Mouse (Mus musculus) limb, embryonic 14.5 days (tissue): ENCODE measurements at regions not wholly inside any gene's neighbourhood (a gene's known extent, or its start where the extent isn't known, plus 50 kb on each side); places are given as distances from the start of the nearest gene placed in this dataset.

Source experiments
- ATAC-seq: fragments of 200-750 bp; cut with Nextera tagmentation; 2 replicates; pipeline ENCODE4 v1.8.0; 2017; ENCODE audit warnings: low read depth, moderate number of reproducible peaks, moderate TSS enrichment; ENCODE audit not compliant: low FRiP score
- DNase-seq: peaks from one replicate; pipeline ENCODE4 v3.0.0-alpha.2; 2015; ENCODE audit warnings: low spot score
- H3K27ac ChIP-seq: fragments of 300-500 bp; sonication (generic); replicated peaks from 2 replicates; pipeline ENCODE4 v1.5.1; 2014; ENCODE audit warnings: low read depth, mild to moderate bottlenecking, low read length, moderate library complexity, mixed read lengths
- H3K27me3 ChIP-seq: fragments of 300-500 bp; sonication (generic); 2 replicates; pipeline ENCODE4 v1.6.1; 2014; ENCODE audit warnings: low read length, mixed read lengths; ENCODE audit not compliant: control insufficient read depth, insufficient read depth
- H3K36me3 ChIP-seq: fragments of 300-500 bp; sonication (generic); 2 replicates; pipeline ENCODE4 v1.6.1; 2014; ENCODE audit warnings: mild to moderate bottlenecking, low read length, moderate library complexity, mixed read lengths; ENCODE audit not compliant: control insufficient read depth, insufficient read depth
- H3K4me1 ChIP-seq: fragments of 300-500 bp; sonication (generic); 2 replicates; pipeline ENCODE4 v1.6.1; 2014; ENCODE audit warnings: antibody characterized with exemption, low read length, mixed read lengths; ENCODE audit not compliant: control insufficient read depth, insufficient read depth
- H3K4me2 ChIP-seq: fragments of 300-500 bp; sonication (generic); replicated peaks from 2 replicates; pipeline ENCODE4 v1.6.1; 2014; ENCODE audit warnings: low read depth, mild to moderate bottlenecking, low read length, moderate library complexity; ENCODE audit not compliant: severe bottlenecking
- H3K4me3 ChIP-seq: fragments of 300-500 bp; sonication (generic); replicated peaks from 2 replicates; pipeline ENCODE4 v1.5.1; 2014; ENCODE audit warnings: low read length
- H3K9ac ChIP-seq: fragments of 300-500 bp; sonication (generic); 2 replicates; pipeline ENCODE4 v1.6.1; 2014; ENCODE audit warnings: mild to moderate bottlenecking, low read depth, low read length, moderate library complexity; ENCODE audit not compliant: severe bottlenecking
- H3K9me3 ChIP-seq: fragments of 300-500 bp; sonication (generic); 2 replicates; pipeline ENCODE4 v1.6.1; 2016; ENCODE audit warnings: low read length; ENCODE audit not compliant: control insufficient read depth
- POLR2A ChIP-seq: fragments of 200-500 bp; IDR thresholded peaks from 2 replicates; pipeline ENCODE4 v1.8.0; 2012; ENCODE audit warnings: inconsistent platforms, mild to moderate bottlenecking, moderate library complexity, borderline replicate concordance; ENCODE audit not compliant: insufficient read depth, insufficient read length; ENCODE audit errors: extremely low read depth
- WGBS: fragments of 180-500 bp; shearing (Covaris S2); extraction: QIAGEN DNeasy Blood & Tissue Kit; methylation state at CpG from one replicate; pipeline ENCODE4 v1.1.7; 2014; 5-methylcytosine and 5-hydroxymethylcytosine counted together

DNA sequence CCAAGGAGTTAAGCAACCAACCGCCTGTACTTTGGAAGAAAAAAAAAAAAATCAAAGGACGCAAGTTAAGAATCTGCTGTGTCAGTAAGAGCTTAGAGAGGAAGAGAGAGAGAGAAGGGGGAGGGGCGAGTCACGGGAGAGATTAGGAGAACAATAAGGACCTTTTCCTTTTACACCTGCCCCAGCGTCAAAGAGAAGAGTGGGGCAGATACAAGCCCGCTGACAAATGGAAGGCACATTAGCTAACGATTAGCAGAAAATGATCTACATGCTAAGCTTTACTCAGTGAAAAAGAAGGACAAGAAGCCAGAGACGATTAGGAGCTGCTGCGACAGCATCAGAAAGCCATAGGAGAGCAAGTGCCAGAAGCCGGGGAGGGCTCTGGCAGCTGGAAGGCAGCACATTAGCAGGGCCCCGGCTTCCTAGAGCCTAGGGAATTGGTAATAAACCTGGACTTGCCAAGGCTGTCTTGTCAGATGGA is 157.8 kb upstream of the Fam78b start:
- H3K4me2 ChIP-seq: peak overlapping the region; percentile 9; the same call in 1 of the 2 replicates
- ATAC-seq: no peak
- no peaks in the 10 kb centered on the region for H3K27me3 ChIP-seq
- no peak for DNase-seq
- H3K27ac ChIP-seq: no peak overlapping the region
- TF ChIP-seq POLR2A: no peak
- no peaks in the 10 kb centered on the region for H3K36me3 ChIP-seq
- H3K4me1 ChIP-seq: no peaks in the 10 kb centered on the region
- WGBS: under 1% methylated on average over 11 of the region's 11 CpGs
- no peak overlapping the region for H3K4me3 ChIP-seq
- H3K9me3 ChIP-seq: no peaks in the 10 kb centered on the region
- no peak overlapping the region for H3K9ac ChIP-seq

GRCm38 (mm10) chr1:166846566-166846965 is 154.7 kb upstream of the Fam78b start:
- Histone ChIP-seq H3K27ac (no peak overlapping the region), H3K4me1 (no peaks in the 10 kb centered on the region), H3K27me3 (no peaks in the 10 kb centered on the region), H3K9ac (no peak overlapping the region), H3K36me3 (no peaks in the 10 kb centered on the region), H3K4me3 (no peak overlapping the region), H3K4me2 (no peak overlapping the region), H3K9me3 (no peaks in the 10 kb centered on the region)
- DNase-seq: no peak
- TF ChIP-seq POLR2A: no peak
- no peak for ATAC-seq
- 91% methylated on average over 5 of the region's 5 CpGs for WGBS

DNA sequence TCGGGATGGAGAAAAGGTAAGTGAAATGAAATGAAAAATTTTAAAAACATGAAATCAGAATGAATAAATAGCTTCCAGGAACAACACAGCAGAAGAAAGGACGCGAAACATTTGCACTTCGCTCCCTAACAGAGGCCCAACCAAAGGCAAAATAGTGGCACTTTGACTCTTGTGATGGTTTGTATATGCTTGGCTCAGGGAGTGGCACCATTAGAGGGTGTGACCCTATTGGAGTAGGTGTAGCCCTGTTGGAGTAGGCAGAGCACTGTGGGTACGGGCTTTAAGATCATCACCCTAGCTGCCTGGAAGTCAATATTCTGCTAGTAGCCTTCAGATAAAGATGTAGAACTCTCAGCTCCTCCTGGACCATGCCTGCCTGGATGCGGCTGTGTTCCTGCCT is 154.0 kb upstream of the Fam78b start:
- DNase-seq (no peak), ATAC-seq (no peak)
- Histone ChIP-seq H3K9ac (no peak overlapping the region), H3K4me1 (no peaks in the 10 kb centered on the region), H3K27ac (no peak overlapping the region), H3K27me3 (no peaks in the 10 kb centered on the region), H3K4me3 (no peak overlapping the region), H3K4me2 (no peak overlapping the region), H3K9me3 (no peaks in the 10 kb centered on the region), H3K36me3 (no peaks in the 10 kb centered on the region)
- 91% methylated on average over 6 of the region's 6 CpGs for WGBS
- TF ChIP-seq POLR2A: no peak

DNA sequence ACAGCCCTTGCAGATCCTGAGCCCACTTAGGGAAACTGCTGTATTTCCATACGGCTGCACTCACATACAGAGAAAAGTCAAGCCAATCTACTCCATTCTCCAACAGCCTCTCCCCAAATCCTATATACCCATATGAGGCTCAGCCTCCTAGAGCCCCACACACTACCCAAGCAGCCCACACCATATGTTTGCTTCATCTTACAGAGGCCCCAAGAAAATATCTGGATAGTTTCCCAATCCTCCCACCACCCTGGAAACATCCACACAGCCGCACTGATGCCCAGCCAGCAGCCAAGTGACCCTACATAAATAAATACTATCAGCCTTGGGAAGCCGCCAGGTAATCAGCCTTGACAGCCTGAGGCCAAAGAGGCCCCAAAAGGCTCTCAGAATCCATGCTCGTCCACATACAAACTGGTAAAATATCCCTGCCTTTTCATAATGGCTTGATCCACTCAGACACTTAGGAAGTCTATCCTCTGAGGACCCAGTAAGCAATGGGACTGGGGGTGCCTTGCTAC is 153.1 kb upstream of the Fam78b start:
- Histone ChIP-seq H3K27ac (no peak overlapping the region), H3K36me3 (no peaks in the 10 kb centered on the region), H3K4me2 (no peak overlapping the region), H3K4me3 (no peak overlapping the region), H3K9me3 (no peaks in the 10 kb centered on the region), H3K9ac (no peak overlapping the region), H3K27me3 (no peaks in the 10 kb centered on the region), H3K4me1 (no peaks in the 10 kb centered on the region)
- no peak for DNase-seq
- no peak for TF ChIP-seq POLR2A
- WGBS: 61% methylated on average over 4 of the region's 4 CpGs
- ATAC-seq: no peak

DNA sequence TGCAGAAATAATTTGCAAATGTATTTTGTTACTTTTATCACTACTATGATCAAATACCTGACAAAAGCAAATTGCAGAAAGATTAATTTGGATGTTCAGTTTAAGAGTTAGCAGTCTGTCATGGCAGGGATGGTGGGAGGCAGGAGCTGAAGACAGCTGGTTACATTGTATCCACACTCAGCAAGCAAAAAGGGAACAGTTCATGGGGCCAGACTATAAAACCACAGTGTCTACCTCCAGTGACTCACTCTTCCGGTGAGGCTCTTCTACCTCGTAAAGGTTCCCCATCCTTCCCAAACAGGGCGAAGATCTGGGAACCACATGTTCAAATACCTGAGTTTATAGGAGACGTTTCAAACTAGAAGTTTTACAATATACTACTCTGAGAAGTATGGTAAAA is 145.2 kb upstream of the Fam78b start:
- no peaks in the 10 kb centered on the region for H3K36me3 ChIP-seq
- no peaks in the 10 kb centered on the region for H3K9me3 ChIP-seq
- no peak for DNase-seq
- no peaks in the 10 kb centered on the region for H3K27me3 ChIP-seq
- H3K9ac ChIP-seq: no peak overlapping the region
- no peak for TF ChIP-seq POLR2A
- H3K4me1 ChIP-seq: no peaks in the 10 kb centered on the region
- H3K27ac ChIP-seq: no peak overlapping the region
- no peak for ATAC-seq
- WGBS: 58% methylated on average over 4 of the region's 4 CpGs
- no peak overlapping the region for H3K4me2 ChIP-seq
- no peak overlapping the region for H3K4me3 ChIP-seq

DNA sequence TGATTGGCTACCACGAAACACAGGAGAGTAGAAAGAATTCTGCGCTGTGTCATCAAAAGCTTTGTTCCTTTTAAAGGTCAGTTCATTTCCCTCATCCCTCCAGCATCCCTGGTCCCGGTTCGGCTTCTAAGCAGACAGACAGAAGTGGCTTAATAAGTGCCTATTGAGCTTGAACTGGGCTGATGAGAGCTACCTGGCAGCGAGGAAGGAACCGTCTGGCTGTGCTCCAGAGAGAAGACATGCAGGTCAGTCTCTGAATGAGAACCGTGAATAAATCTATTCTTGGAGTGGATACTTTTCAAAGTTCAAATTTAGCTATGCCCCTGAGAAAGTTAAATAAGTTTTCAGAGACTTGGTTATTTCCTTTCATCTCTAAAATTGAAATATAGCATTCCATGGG is 135.0 kb upstream of the Fam78b start:
- Histone ChIP-seq H3K27me3 (no peaks in the 10 kb centered on the region), H3K9ac (no peak overlapping the region), H3K27ac (no peak overlapping the region), H3K4me2 (no peak overlapping the region), H3K4me3 (no peak overlapping the region), H3K9me3 (no peaks in the 10 kb centered on the region), H3K36me3 (no peaks in the 10 kb centered on the region), H3K4me1 (no peaks in the 10 kb centered on the region)
- no peak for DNase-seq
- no peak for TF ChIP-seq POLR2A
- ATAC-seq: no peak
- 72% methylated on average over 7 of the region's 7 CpGs for WGBS
